Mouse (Mus musculus): Measurements from ENCODE around the gene Olfr1377. TPM values are rescaled to one million over a fixed set of nuclear protein-coding genes. Genes with fewer than 3 reads are reported as not detected.
"Not testable (repeated sequence)": the region's sequence is repeated elsewhere in the genome, so short reads cannot be mapped to it uniquely, and the experiment has no call there.

Olfr1377 gene
- total and polyA plus RNA-seq, 2 experiments from 2014 or later = not detected

DNA sequence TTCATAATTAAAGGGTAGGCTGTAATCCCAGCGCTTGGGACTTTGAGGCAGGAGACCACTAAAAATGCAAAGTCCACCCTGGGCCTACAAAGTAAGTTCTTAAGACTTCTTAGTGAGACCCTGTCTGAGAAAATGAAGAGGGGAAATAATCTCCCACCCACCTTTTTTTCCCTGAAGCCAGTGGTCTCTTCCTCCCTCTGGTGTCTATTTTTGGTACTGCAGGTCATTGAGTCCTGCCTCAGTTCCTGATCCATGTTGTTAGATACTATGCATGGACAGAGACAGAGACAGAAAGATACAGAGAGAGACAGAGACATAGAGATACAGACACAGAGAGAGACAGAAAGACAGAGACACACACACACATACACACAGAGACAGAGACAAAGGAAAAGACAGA, 51.1 kb downstream of the Olfr1377 start:
- WGBS = 24% methylated on average over 1 of the region's 1 CpGs
- H3K27ac ChIP-seq (ENCODE audit: low read depth, low read length) = no peak overlapping the region

DNA sequence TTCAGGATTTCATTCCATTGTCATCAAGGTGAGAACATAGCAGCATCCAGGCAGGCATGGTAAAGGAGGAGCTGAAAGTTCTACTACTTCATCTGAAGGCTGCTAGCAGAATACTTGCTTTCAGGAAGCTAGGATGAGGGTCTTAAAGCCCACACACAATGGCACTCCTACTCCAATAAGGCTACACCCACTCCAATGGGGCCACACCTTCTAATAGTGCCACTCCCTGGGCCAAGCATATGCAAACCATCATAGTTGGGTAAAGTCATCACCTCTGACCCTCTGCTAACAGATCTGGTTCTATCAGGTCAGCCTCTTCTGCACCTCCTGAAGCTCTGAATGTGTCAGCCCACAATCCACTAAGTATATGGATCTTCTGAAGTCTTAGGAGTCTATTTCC, 52.4 kb downstream of the Olfr1377 start:
- not testable (repeated sequence) for DNase-seq (ENCODE audit: low spot score); H3K4me2 ChIP-seq (ENCODE audit: low read depth, low read length, poor library complexity, severe bottlenecking); H3K27ac ChIP-seq (ENCODE audit: low read depth, low read length); ATAC-seq (ENCODE audit: low FRiP score); H3K9me3 ChIP-seq (ENCODE audit: low read length); H3K9ac ChIP-seq (replicated peaks; ENCODE audit: low read length, poor library complexity, severe bottlenecking); H3K4me1 ChIP-seq (ENCODE audit: insufficient read depth, low read length); H3K4me3 ChIP-seq (ENCODE audit: low read depth, low read length); H3K27me3 ChIP-seq (ENCODE audit: insufficient read depth, low read length); H3K36me3 ChIP-seq (ENCODE audit: insufficient read depth, low read length)

More for the DNA sequence above, 51.1 kb downstream of the Olfr1377 start:
- DNase-seq (ENCODE audit: low spot score) = peak; percentile 55
- peak; percentile 94 for TF ChIP-seq CTCF (IDR thresholded peaks at IDR 0.05)
- ATAC-seq (ENCODE audit: low FRiP score) = no peak
- Histone ChIP-seq H3K36me3 (ENCODE audit: insufficient read depth, low read length) (no peaks in the 10 kb centered on the region), H3K27me3 (ENCODE audit: insufficient read depth, low read length) (no peaks in the 10 kb centered on the region), H3K9me3 (ENCODE audit: low read length) (no peaks in the 10 kb centered on the region), H3K4me3 (ENCODE audit: low read depth, low read length) (no peak overlapping the region), H3K4me2 (ENCODE audit: low read depth, low read length, poor library complexity, severe bottlenecking) (no peak overlapping the region), H3K4me1 (ENCODE audit: insufficient read depth, low read length) (no peaks in the 10 kb centered on the region), H3K9ac (replicated peaks; ENCODE audit: low read length, poor library complexity, severe bottlenecking) (no peak overlapping the region)

DNA sequence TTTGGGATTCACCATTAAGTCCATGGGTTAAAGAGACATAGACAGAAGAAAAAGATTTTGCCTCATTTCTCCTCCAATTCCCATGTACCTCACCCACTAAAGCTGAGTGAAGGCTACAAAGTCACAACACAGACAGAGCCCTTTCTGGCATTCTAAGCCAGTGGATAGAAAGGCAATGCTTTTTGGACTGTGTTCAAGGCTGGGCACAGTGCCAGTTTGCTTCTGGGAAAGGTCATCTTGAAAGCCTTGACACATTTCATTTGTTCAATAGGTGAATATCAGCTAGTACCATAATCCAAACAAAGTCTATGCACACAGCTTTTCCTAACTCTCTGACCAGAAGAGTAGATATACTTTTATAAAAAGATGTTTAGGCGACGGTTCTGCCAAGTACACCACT, 54.2 kb downstream of the Olfr1377 start:
- Histone ChIP-seq H3K36me3 (ENCODE audit: insufficient read depth, low read length) (no peaks in the 10 kb centered on the region), H3K27ac (ENCODE audit: low read depth, low read length) (no peak overlapping the region), H3K4me3 (ENCODE audit: low read depth, low read length) (no peak overlapping the region), H3K9me3 (ENCODE audit: low read length) (no peaks in the 10 kb centered on the region), H3K27me3 (ENCODE audit: insufficient read depth, low read length) (no peaks in the 10 kb centered on the region), H3K4me2 (ENCODE audit: low read depth, low read length, poor library complexity, severe bottlenecking) (no peak overlapping the region), H3K9ac (replicated peaks; ENCODE audit: low read length, poor library complexity, severe bottlenecking) (no peak overlapping the region), H3K4me1 (ENCODE audit: insufficient read depth, low read length) (no peaks in the 10 kb centered on the region)
- ATAC-seq (ENCODE audit: low FRiP score) (no peak), DNase-seq (ENCODE audit: low spot score) (peak; percentile 42)
- WGBS = 77% methylated on average over 2 of the region's 2 CpGs
- no peak for TF ChIP-seq CTCF (IDR thresholded peaks at IDR 0.05)

Other genes with a start within 250 kb of the Olfr1377 start
- gene Zfp354c, start 154.2 kb upstream of the Olfr1377 start, total RNA-seq (2014; rRNA removed) = 41.9 and 44.6 TPM in 2 replicates
- gene Zfp354c, start 154.2 kb upstream of the Olfr1377 start, polyA plus RNA-seq (2015; fragmentation: Nextera tagmentation; extraction: Ambion mirVana) = 34.1 and 38.3 TPM in 2 replicates
- 2.7 and 4.1 TPM in 2 replicates for gene Zfp879, start 140.4 kb upstream of the Olfr1377 start, total RNA-seq (2014; rRNA removed)
- gene Zfp879, start 140.4 kb upstream of the Olfr1377 start, polyA plus RNA-seq (2015; fragmentation: Nextera tagmentation; extraction: Ambion mirVana) = 1.2 and 1.4 TPM in 2 replicates
- gene Grm6, start 131.3 kb upstream of the Olfr1377 start, total RNA-seq (2014; rRNA removed) = not detected in 2 replicates
- not detected in 2 replicates for gene Grm6, start 131.3 kb upstream of the Olfr1377 start, polyA plus RNA-seq (2015; fragmentation: Nextera tagmentation; extraction: Ambion mirVana)
- gene Zfp454, start 94.3 kb upstream of the Olfr1377 start, total RNA-seq (2014; rRNA removed) = 7.2 and 8.0 TPM in 2 replicates
- 7.5 and 8.0 TPM in 2 replicates for gene Zfp454, start 94.3 kb upstream of the Olfr1377 start, polyA plus RNA-seq (2015; fragmentation: Nextera tagmentation; extraction: Ambion mirVana)
- 27.9 and 29.1 TPM in 2 replicates for gene Zfp2, start 65.8 kb upstream of the Olfr1377 start, total RNA-seq (2014; rRNA removed)
- gene Zfp2, start 65.8 kb upstream of the Olfr1377 start, polyA plus RNA-seq (2015; fragmentation: Nextera tagmentation; extraction: Ambion mirVana) = 33.9 and 35.5 TPM in 2 replicates
- 2.0 and 2.8 TPM in 2 replicates for gene Zfp354b, start 50.3 kb upstream of the Olfr1377 start, total RNA-seq (2014; rRNA removed)
- gene Zfp354b, start 50.3 kb upstream of the Olfr1377 start, polyA plus RNA-seq (2015; fragmentation: Nextera tagmentation; extraction: Ambion mirVana) = 2.7 and 3.8 TPM in 2 replicates
- not detected in 2 replicates for gene 4933414I15Rik, start 38.2 kb upstream of the Olfr1377 start, total RNA-seq (2014; rRNA removed)
- gene 4933414I15Rik, start 38.2 kb upstream of the Olfr1377 start, polyA plus RNA-seq (2015; fragmentation: Nextera tagmentation; extraction: Ambion mirVana) = not detected in 2 replicates
- not detected in 2 replicates for gene Prop1, start 28.2 kb upstream of the Olfr1377 start, total RNA-seq (2014; rRNA removed)
- not detected in 2 replicates for gene Prop1, start 28.2 kb upstream of the Olfr1377 start, polyA plus RNA-seq (2015; fragmentation: Nextera tagmentation; extraction: Ambion mirVana)
- gene Olfr1378, start 15.4 kb upstream of the Olfr1377 start, total RNA-seq (2014; rRNA removed) = not detected in 2 replicates
- gene Olfr1378, start 15.4 kb upstream of the Olfr1377 start, polyA plus RNA-seq (2015; fragmentation: Nextera tagmentation; extraction: Ambion mirVana) = 0.16 TPM in 1 of 2 replicates, not detected in the other
- not detected in 2 replicates for gene Olfr51, start 21.6 kb downstream of the Olfr1377 start, total RNA-seq (2014; rRNA removed)
- not detected in 2 replicates for gene Olfr51, start 21.6 kb downstream of the Olfr1377 start, polyA plus RNA-seq (2015; fragmentation: Nextera tagmentation; extraction: Ambion mirVana)
- gene Olfr54, start 32.3 kb downstream of the Olfr1377 start, total RNA-seq (2014; rRNA removed) = not detected in 2 replicates
- gene Olfr54, start 32.3 kb downstream of the Olfr1377 start, polyA plus RNA-seq (2015; fragmentation: Nextera tagmentation; extraction: Ambion mirVana) = not detected in 2 replicates
- gene Olfr1375, start 66.1 kb downstream of the Olfr1377 start, total RNA-seq (2014; rRNA removed) = not detected in 2 replicates
- gene Olfr1375, start 66.1 kb downstream of the Olfr1377 start, polyA plus RNA-seq (2015; fragmentation: Nextera tagmentation; extraction: Ambion mirVana) = not detected in 2 replicates
- gene Zfp354a, start 77.3 kb downstream of the Olfr1377 start, total RNA-seq (2014; rRNA removed) = 8.3 and 9.3 TPM in 2 replicates
- gene Zfp354a, start 77.3 kb downstream of the Olfr1377 start, polyA plus RNA-seq (2015; fragmentation: Nextera tagmentation; extraction: Ambion mirVana) = 9.9 and 12.5 TPM in 2 replicates
- gene Gm12569, start 238.5 kb downstream of the Olfr1377 start, total RNA-seq (2014; rRNA removed) = not detected in 2 replicates
- not detected in 2 replicates for gene Gm12569, start 238.5 kb downstream of the Olfr1377 start, polyA plus RNA-seq (2015; fragmentation: Nextera tagmentation; extraction: Ambion mirVana)

Measured in midbrain, postnatal 0 days (tissue).